Mouse (Mus musculus): ENCODE measurements at regions not wholly inside any gene's neighbourhood (a gene's known extent, or its start where the extent isn't known, plus 50 kb on each side); places are given as distances from the start of the nearest gene placed in this dataset.

GRCm38 (mm10) chr7:70593027-70593426, 226.5 kb upstream of the Nr2f2 start:
- no peak for TF ChIP-seq GATA1 (IDR thresholded peaks at IDR 0.05; ENCODE audit: borderline replicate concordance, low read length)
- TF ChIP-seq FLI1 (IDR thresholded peaks at IDR 0.05; ENCODE audit: low read length), result no peak

Data from megakaryocyte, embryonic 14.5 days (primary cell).